ENCODE assay signal across 16 mouse cellular contexts in the genomic region with DNA sequence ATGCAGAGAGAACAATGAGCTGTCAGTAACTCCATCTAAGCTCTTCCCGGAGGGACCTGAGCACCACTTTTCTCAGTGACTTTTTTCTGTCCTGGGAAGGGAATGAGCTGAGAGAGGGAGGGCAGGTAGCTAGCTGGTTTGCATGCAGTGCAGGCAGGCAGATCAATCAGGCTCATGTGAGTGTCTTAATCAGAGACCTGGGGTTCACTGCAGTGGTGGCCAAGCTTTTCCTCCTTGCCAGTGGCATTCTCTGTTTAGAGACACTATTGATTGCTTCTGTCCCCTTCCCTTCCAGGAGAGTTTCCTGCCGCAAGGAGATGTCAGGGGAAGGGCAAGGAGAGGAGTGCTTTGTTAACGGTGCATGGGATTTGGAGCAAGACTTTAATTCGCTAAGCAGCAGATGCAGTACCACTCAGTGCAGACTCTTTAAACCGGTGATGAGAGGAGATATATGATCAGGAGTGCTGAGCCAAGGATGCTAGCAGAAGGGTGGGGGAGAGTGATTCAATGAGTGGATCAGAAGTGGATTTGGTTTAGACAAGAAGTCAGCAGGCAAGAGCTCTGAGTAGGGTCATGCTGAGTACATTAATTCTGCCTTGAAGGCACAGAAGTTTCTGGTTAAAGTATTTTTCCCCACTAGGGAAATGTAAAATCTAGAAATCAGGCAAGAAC.
DNase-seq lines count a peak whose midpoint lies in the region; ATAC-seq lines count a peak whose summit lies in the region.
"Had no signal": no experiment of that assay in that cellular context is flagged by ENCODE, and none has a peak within 500 bp of the region (broad histone marks: within the 10 kb centered on the region; RNA-seq: fewer than 3 reads in every experiment).

No protein-coding gene starts in this region.

- no peak overlapping the region for H3K9ac ChIP-seq in embryonic facial prominence, embryonic 11.5 days (replicated peaks; ENCODE audit: low read length)
- H3K9ac ChIP-seq in hindbrain, embryonic 13.5 days, result no peak overlapping the region
- H3K9ac ChIP-seq in midbrain, embryonic 15.5 days, result no peak overlapping the region
- H3K9ac ChIP-seq: heart, embryonic 12.5 days had no signal

- peak; percentile 0 for DNase-seq in embryonic facial prominence, embryonic 11.5 days (ENCODE audit: low spot score)
- DNase-seq in embryonic facial prominence, embryonic 10.5 days (ENCODE audit: low spot score), result no peak
- DNase-seq in embryo, embryonic 11 days, result peak; percentile 4
- DNase-seq in left cerebral cortex, adult 11 months (ENCODE audit: low spot score), result no peak
- DNase-seq in right cerebral cortex, postnatal 10 days (ENCODE audit: low spot score in 2 of 2), result no peak
- no peak for DNase-seq in heart, postnatal 25 days (ENCODE audit: low spot score)
- DNase-seq: adrenal gland, postnatal 25 days; cerebellum, postnatal 14 days; kidney, adult 9 months; lung, postnatal 4 days; right cerebral cortex, postnatal 25 days; thymus, postnatal 36 days had no signal

- no peak for ATAC-seq in embryonic facial prominence, embryonic 11.5 days (replicated peaks; ENCODE audit: insufficient number of reproducible peaks, low FRiP score, low TSS enrichment, low read depth)
- ATAC-seq in hindbrain, embryonic 13.5 days (ENCODE audit: low FRiP score), result peak; percentile 46; the same call in 1 of the 2 replicates
- peak; percentile 80 for ATAC-seq in midbrain, embryonic 15.5 days (replicated peaks)

- intact Hi-C loops in heart, postnatal 25 days (cut with DNase I), result no loop called here

- WGBS in embryonic facial prominence, embryonic 11.5 days, result 8% methylated on average over 5 of the region's 5 CpGs
- 11% methylated on average over 5 of the region's 5 CpGs for WGBS in embryonic facial prominence, embryonic 10.5 days
- WGBS in hindbrain, embryonic 13.5 days, result 13% methylated on average over 5 of the region's 5 CpGs
- WGBS in midbrain, embryonic 15.5 days, result 4% methylated on average over 5 of the region's 5 CpGs

- no peaks in the 10 kb centered on the region for H3K4me1 ChIP-seq in embryonic facial prominence, embryonic 11.5 days (ENCODE audit: control insufficient read depth, insufficient read depth, low read length)
- H3K4me1 ChIP-seq in embryonic facial prominence, embryonic 10.5 days, result no peaks in the 10 kb centered on the region
- H3K4me1 ChIP-seq in hindbrain, embryonic 13.5 days (replicated peaks), result peaks cover 6% of the 10 kb centered on the region
- H3K4me1 ChIP-seq in midbrain, embryonic 15.5 days, result peaks cover 9% of the 10 kb centered on the region
- H3K4me1 ChIP-seq: heart, embryonic 12.5 days had no signal

- no peaks in the 10 kb centered on the region for H3K36me3 ChIP-seq in embryonic facial prominence, embryonic 11.5 days (replicated peaks; ENCODE audit: control insufficient read depth, insufficient read depth, low read depth, low read length)
- no peaks in the 10 kb centered on the region for H3K36me3 ChIP-seq in embryonic facial prominence, embryonic 10.5 days (replicated peaks)
- H3K36me3 ChIP-seq in hindbrain, embryonic 13.5 days, result no peaks in the 10 kb centered on the region
- no peaks in the 10 kb centered on the region for H3K36me3 ChIP-seq in midbrain, embryonic 15.5 days (replicated peaks)
- H3K36me3 ChIP-seq: heart, embryonic 12.5 days had no signal

- H3K4me2 ChIP-seq in embryonic facial prominence, embryonic 11.5 days (ENCODE audit: low read depth, low read length), result no peak overlapping the region
- H3K4me2 ChIP-seq in hindbrain, embryonic 13.5 days, result no peak overlapping the region
- H3K4me2 ChIP-seq in midbrain, embryonic 15.5 days, result 0 out of 2 replicates have a peak overlapping the region, but pooled peaks have one; percentile 11
- H3K4me2 ChIP-seq: heart, embryonic 12.5 days had no signal

- H3K4me3 ChIP-seq in embryonic facial prominence, embryonic 11.5 days (ENCODE audit: low read depth, low read length), result no peak overlapping the region
- H3K4me3 ChIP-seq in embryonic facial prominence, embryonic 10.5 days, result no peak overlapping the region
- H3K4me3 ChIP-seq in hindbrain, embryonic 13.5 days, result no peak overlapping the region
- H3K4me3 ChIP-seq in midbrain, embryonic 15.5 days, result no peak overlapping the region
- H3K4me3 ChIP-seq: heart, embryonic 12.5 days had no signal

- no peak overlapping the region for H3K27ac ChIP-seq in embryonic facial prominence, embryonic 11.5 days (replicated peaks; ENCODE audit: low read depth, low read length)
- H3K27ac ChIP-seq in embryonic facial prominence, embryonic 10.5 days (replicated peaks), result no peak overlapping the region
- 0 out of 2 replicates have a peak overlapping the region, but pooled peaks have one; percentile 35 for H3K27ac ChIP-seq in hindbrain, embryonic 13.5 days
- H3K27ac ChIP-seq in midbrain, embryonic 15.5 days, result no peak overlapping the region

- H3K27me3 ChIP-seq in embryonic facial prominence, embryonic 11.5 days (ENCODE audit: control insufficient read depth, insufficient read depth, low read length), result no peaks in the 10 kb centered on the region
- no peaks in the 10 kb centered on the region for H3K27me3 ChIP-seq in embryonic facial prominence, embryonic 10.5 days (replicated peaks; ENCODE audit: low read depth, poor library complexity, severe bottlenecking)
- H3K27me3 ChIP-seq in hindbrain, embryonic 13.5 days, result no peaks in the 10 kb centered on the region
- no peaks in the 10 kb centered on the region for H3K27me3 ChIP-seq in midbrain, embryonic 15.5 days (replicated peaks)
- H3K27me3 ChIP-seq: CH12.LX; heart, embryonic 12.5 days had no signal

- no peaks in the 10 kb centered on the region for H3K9me3 ChIP-seq in embryonic facial prominence, embryonic 11.5 days (replicated peaks; ENCODE audit: control insufficient read depth, low read length)
- H3K9me3 ChIP-seq in embryonic facial prominence, embryonic 10.5 days, result no peaks in the 10 kb centered on the region
- H3K9me3 ChIP-seq in hindbrain, embryonic 13.5 days, result no peaks in the 10 kb centered on the region
- no peaks in the 10 kb centered on the region for H3K9me3 ChIP-seq in midbrain, embryonic 15.5 days
- H3K9me3 ChIP-seq: heart, embryonic 12.5 days had no signal

Comparison
In these comparisons a context has a peak if more than half of its experiments do, and no peak if none do; other contexts are left out.
1. DNase-seq: peak in embryonic facial prominence, embryonic 11.5 days (single experiment) and embryo, embryonic 11 days (single experiment); none in embryonic facial prominence, embryonic 10.5 days (single experiment), left cerebral cortex, adult 11 months (single experiment), right cerebral cortex, postnatal 10 days (0 of 2) and heart, postnatal 25 days (single experiment).